Mouse (Mus musculus) megakaryocyte, embryonic 14.5 days (primary cell): ENCODE measurements at regions not wholly inside any gene's neighbourhood (a gene's known extent, or its start where the extent isn't known, plus 50 kb on each side); places are given as distances from the start of the nearest gene placed in this dataset.

Source experiments
- H3K27me3 ChIP-seq: replicated peaks from 2 replicates; pipeline ENCODE3; 2012; ENCODE audit warnings: inconsistent platforms
- H3K36me3 ChIP-seq: replicated peaks from 2 replicates; pipeline ENCODE3; 2012; ENCODE audit warnings: low read length, inconsistent platforms, mixed read lengths
- H3K4me1 ChIP-seq: 2 replicates; pipeline ENCODE4 v1.6.1; 2012; ENCODE audit warnings: inconsistent platforms
- H3K4me3 ChIP-seq: replicated peaks from 2 replicates; pipeline ENCODE3; 2012; ENCODE audit warnings: moderate library complexity, mild to moderate bottlenecking, inconsistent platforms
- H3K9me3 ChIP-seq: 2 replicates; pipeline ENCODE4 v1.6.1; 2012; ENCODE audit warnings: inconsistent platforms
- FLI1 ChIP-seq: IDR thresholded peaks from 2 replicates; pipeline ENCODE4 v1.6.1; 2012; ENCODE audit warnings: low read length, inconsistent platforms, mixed read lengths
- GATA1 ChIP-seq: IDR thresholded peaks from 3 replicates; pipeline ENCODE4 v1.6.1; 2012; ENCODE audit warnings: mixed read lengths, low read length, inconsistent platforms, borderline replicate concordance

- H3K4me3 ChIP-seq: no peak overlapping the region
- no peaks in the 10 kb centered on the region for H3K36me3 ChIP-seq
- no peaks in the 10 kb centered on the region for H3K9me3 ChIP-seq
- H3K27me3 ChIP-seq: no peaks in the 10 kb centered on the region
- peaks cover 90% of the 10 kb centered on the region for H3K4me1 ChIP-seq
- TF ChIP-seq GATA1: no peak
- no peak for TF ChIP-seq FLI1
Measured at GRCm38 (mm10) chr13:44061286-44061685, 276.7 kb downstream of the Cd83 start.

GRCm38 (mm10) chr13:44061721-44062300 lies 277.2 kb downstream of the Cd83 start:
- Histone ChIP-seq H3K4me1 (peaks cover 94% of the 10 kb centered on the region), H3K4me3 (peak overlapping the region; percentile 71), H3K9me3 (no peaks in the 10 kb centered on the region), H3K27me3 (no peaks in the 10 kb centered on the region), H3K36me3 (no peaks in the 10 kb centered on the region)
- TF ChIP-seq FLI1: no peak; the same call in 1 of the 2 replicates
- TF ChIP-seq GATA1: no peak

- TF ChIP-seq FLI1 (no peak), GATA1 (no peak)
- no peaks in the 10 kb centered on the region for H3K27me3 ChIP-seq
- H3K4me1 ChIP-seq: peaks cover 99% of the 10 kb centered on the region
- H3K36me3 ChIP-seq: no peaks in the 10 kb centered on the region
- H3K4me3 ChIP-seq: no peak overlapping the region
- no peaks in the 10 kb centered on the region for H3K9me3 ChIP-seq
Measured at GRCm38 (mm10) chr13:44063317-44063716, 278.7 kb downstream of the Cd83 start.

- H3K4me1 ChIP-seq: peaks cover 99% of the 10 kb centered on the region
- TF ChIP-seq FLI1 (no peak), GATA1 (no peak)
Measured at GRCm38 (mm10) chr13:44064026-44064425, 279.5 kb downstream of the Cd83 start.

GRCm38 (mm10) chr13:44065741-44066185 lies 281.2 kb downstream of the Cd83 start:
- no peak for TF ChIP-seq FLI1
- TF ChIP-seq GATA1: no peak
- H3K9me3 ChIP-seq: no peaks in the 10 kb centered on the region
- peak overlapping the region; percentile 75 for H3K4me3 ChIP-seq
- H3K4me1 ChIP-seq: peaks cover 84% of the 10 kb centered on the region
- no peaks in the 10 kb centered on the region for H3K27me3 ChIP-seq
- no peaks in the 10 kb centered on the region for H3K36me3 ChIP-seq

More at GRCm38 (mm10) chr13:44064026-44064425, 279.5 kb downstream of the Cd83 start:
- Histone ChIP-seq H3K36me3 (no peaks in the 10 kb centered on the region), H3K4me3 (no peak overlapping the region), H3K27me3 (no peaks in the 10 kb centered on the region), H3K9me3 (no peaks in the 10 kb centered on the region)

- no peaks in the 10 kb centered on the region for H3K27me3 ChIP-seq
- no peaks in the 10 kb centered on the region for H3K36me3 ChIP-seq
- H3K4me3 ChIP-seq: no peak overlapping the region
- no peak for TF ChIP-seq GATA1
- TF ChIP-seq FLI1: no peak
- peaks cover 71% of the 10 kb centered on the region for H3K4me1 ChIP-seq
- H3K9me3 ChIP-seq: no peaks in the 10 kb centered on the region
Measured at GRCm38 (mm10) chr13:44067244-44067643, 282.7 kb downstream of the Cd83 start.

GRCm38 (mm10) chr13:44068951-44069350 lies 284.4 kb downstream of the Cd83 start:
- no peak overlapping the region for H3K4me3 ChIP-seq
- no peak for TF ChIP-seq GATA1
- TF ChIP-seq FLI1: no peak
- peaks cover 56% of the 10 kb centered on the region for H3K4me1 ChIP-seq
- H3K9me3 ChIP-seq: no peaks in the 10 kb centered on the region
- H3K36me3 ChIP-seq: no peaks in the 10 kb centered on the region
- H3K27me3 ChIP-seq: peaks cover 1% of the 10 kb centered on the region

- Histone ChIP-seq H3K36me3 (no peaks in the 10 kb centered on the region), H3K27me3 (peaks cover 3% of the 10 kb centered on the region), H3K4me1 (peaks cover 24% of the 10 kb centered on the region), H3K9me3 (peaks cover 2% of the 10 kb centered on the region; the same call in 1 of the 2 replicates), H3K4me3 (no peak overlapping the region)
- no peak for TF ChIP-seq FLI1
- no peak for TF ChIP-seq GATA1
Measured at GRCm38 (mm10) chr13:44073122-44073521, 288.5 kb downstream of the Cd83 start.

- Histone ChIP-seq H3K27me3 (peaks cover 3% of the 10 kb centered on the region), H3K9me3 (peaks cover 9% of the 10 kb centered on the region), H3K4me3 (no peak overlapping the region), H3K4me1 (peaks cover 14% of the 10 kb centered on the region), H3K36me3 (no peaks in the 10 kb centered on the region)
- TF ChIP-seq GATA1: no peak
Measured at GRCm38 (mm10) chr13:44074172-44074571, 289.6 kb downstream of the Cd83 start.

- Histone ChIP-seq H3K4me3 (no peak overlapping the region), H3K9me3 (peaks cover 18% of the 10 kb centered on the region), H3K27me3 (peaks cover 3% of the 10 kb centered on the region), H3K4me1 (peaks cover 11% of the 10 kb centered on the region), H3K36me3 (no peaks in the 10 kb centered on the region)
- no peak for TF ChIP-seq FLI1
Measured at GRCm38 (mm10) chr13:44077022-44077421, 292.4 kb downstream of the Cd83 start.
